Mouse (Mus musculus) frontal cortex, postnatal 14 days (tissue): Measurements from ENCODE around the gene Cd101.

Experiments
- DNase-seq, 2 experiments: peaks; one replicate each; pipeline ENCODE4 v3.0.0; 2022; ENCODE audit warnings: low spot score in 2 of 2

Cd101 gene

GRCm38 (mm10) chr3:101029339-101029738 is at the start of gene Cd101:
Gene Cd101 (minus strand): TSS chr3:101029556.
- DNase-seq, result no peak

GRCm38 (mm10) chr3:101078344-101078743 is 49.0 kb upstream of the Cd101 start:
- DNase-seq, result no peak

DNA sequence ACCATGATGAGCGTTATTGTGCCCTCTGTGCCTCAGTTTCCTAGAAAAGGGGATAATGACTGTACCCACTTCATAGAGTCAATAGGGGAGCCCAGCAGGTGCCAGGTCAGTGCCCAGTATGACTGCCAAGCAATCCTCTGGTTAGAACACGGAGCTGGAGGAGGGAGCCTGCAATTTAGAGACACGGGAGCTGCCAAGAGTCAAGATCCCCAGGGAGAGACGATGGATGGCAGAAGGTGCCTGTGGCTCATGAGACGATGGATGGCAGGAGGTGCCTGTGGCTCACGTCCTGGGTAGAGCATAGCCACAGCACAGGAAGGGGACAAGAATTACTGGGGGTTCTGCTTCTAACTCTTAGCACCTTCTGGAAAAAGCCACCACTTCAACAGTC is 48.3 kb upstream of the Cd101 start:
- DNase-seq, result no peak

GRCm38 (mm10) chr3:101076966-101077709 is 47.8 kb upstream of the Cd101 start:
- DNase-seq, result no peak

GRCm38 (mm10) chr3:101075866-101076265 is 46.5 kb upstream of the Cd101 start:
- no peak for DNase-seq

DNA sequence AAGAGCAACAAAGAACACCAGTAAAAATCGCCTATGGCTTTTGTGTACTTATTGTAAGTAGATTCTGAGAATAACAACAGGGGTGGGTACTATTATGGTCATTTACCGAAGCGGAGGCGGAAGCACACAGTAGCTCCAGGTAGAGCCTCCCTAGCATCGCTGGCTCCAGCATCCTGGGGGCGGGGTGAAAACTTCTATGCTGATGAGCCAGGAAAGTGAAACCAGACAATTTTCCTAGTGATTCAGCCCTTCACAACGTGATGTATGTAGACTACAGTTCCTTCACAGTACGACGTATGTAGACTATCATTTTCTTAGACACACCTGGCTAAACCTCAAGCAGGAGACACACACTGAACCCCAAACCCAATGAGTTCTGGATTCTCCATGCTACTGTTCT is 44.0 kb upstream of the Cd101 start:
- no peak for DNase-seq

GRCm38 (mm10) chr3:101072506-101073215 is 43.3 kb upstream of the Cd101 start:
- no peak for DNase-seq

DNA sequence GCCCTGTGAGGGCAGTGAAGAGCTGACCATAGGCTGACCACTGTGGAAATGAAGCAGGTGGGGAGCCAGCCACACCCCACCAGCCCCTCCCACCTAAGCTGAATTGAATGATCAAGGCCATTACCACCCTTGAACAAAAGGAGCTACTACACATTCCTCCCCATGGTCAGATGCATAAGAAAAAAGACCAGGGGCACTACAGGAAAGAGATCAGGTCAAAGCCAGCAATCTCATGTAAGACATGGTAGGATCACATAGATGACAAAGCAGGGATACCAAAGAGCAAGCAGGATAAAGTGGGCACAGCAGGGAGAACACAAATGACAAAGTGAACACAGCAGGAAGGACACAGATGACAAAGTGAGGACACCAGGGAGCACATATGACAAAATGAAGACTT is 42.2 kb upstream of the Cd101 start:
- DNase-seq, result no peak

- DNase-seq, result no peak
Measured at GRCm38 (mm10) chr3:101070796-101071235, 41.5 kb upstream of the Cd101 start.

- no peak for DNase-seq
Measured at GRCm38 (mm10) chr3:101070230-101070795, 41.0 kb upstream of the Cd101 start.

DNA sequence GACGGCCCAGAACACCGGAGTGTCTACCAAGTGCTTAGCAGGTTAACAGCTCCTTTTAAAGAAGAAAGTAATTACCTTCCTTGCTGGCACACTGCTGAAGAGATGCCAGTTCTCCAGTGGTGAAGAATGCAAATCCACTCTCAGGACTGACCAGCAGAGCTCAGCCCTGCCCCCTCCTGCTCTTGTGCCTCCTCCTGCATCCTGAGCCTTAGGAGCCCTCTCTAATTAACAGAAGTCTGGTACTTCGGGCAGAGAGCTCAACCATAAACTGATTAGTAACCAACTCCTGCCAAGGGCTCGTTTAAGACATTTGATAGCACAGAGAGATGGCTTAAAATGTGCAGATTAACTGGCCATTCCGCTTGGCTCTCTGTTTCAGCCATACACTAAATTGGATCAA is 39.3 kb upstream of the Cd101 start:
- DNase-seq, result no peak

- DNase-seq, result no peak
Measured at GRCm38 (mm10) chr3:101066175-101066574, 36.8 kb upstream of the Cd101 start.

- DNase-seq, result no peak
Measured at GRCm38 (mm10) chr3:101061865-101062585, 32.7 kb upstream of the Cd101 start.

- DNase-seq, result no peak
Measured at GRCm38 (mm10) chr3:101059214-101059613, 29.9 kb upstream of the Cd101 start.

DNA sequence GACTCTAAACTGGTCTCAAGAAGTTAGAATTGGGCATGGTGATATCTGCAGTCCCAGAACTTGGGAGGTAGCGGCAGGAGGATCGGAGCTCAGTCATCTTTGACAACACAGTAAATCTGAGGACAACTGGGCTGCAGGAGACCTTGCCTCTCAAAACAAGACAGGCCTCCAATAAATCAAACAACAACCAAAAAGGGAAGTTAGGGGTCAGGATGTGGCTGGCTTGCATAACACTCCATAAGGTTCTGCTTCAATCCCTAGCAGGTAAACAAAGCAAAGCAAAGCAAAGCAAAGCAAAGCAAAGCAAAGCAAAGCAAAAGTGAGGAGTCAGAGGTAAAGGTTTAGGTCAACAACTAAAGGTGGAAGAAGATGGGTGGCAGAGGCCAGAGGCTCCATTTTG is 28.8 kb upstream of the Cd101 start:
- DNase-seq, result no peak

- no peak for DNase-seq
Measured at GRCm38 (mm10) chr3:101055216-101055615, 25.9 kb upstream of the Cd101 start.

DNA sequence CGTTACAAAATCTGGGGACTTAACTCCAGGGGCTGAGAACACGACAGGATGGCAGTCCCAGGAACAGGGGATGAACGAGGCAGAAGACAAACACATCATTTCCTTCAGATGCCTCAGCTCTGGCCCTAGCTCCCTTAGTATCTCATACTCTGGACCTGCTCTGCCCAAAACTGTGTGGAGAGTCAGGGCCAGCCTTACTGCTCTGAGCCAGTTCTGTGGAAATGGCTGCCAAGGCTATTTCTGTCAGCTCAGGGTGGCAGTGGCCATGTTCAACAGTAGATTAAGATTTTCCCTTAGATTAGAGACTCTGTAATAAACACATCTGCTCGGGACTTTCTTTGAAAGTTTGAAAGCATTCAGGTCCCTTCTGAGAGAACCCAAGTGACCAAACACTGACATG is 22.2 kb upstream of the Cd101 start:
- DNase-seq, result no peak

- no peak for DNase-seq
Measured at GRCm38 (mm10) chr3:101049997-101050396, 20.6 kb upstream of the Cd101 start.

GRCm38 (mm10) chr3:101048781-101049180 is 19.4 kb upstream of the Cd101 start:
- no peak for DNase-seq

- DNase-seq, result peak; percentile 50 to 68
Measured at GRCm38 (mm10) chr3:101047586-101048275, 18.4 kb upstream of the Cd101 start.

- DNase-seq, result no peak
Measured at GRCm38 (mm10) chr3:101045431-101045830, 16.1 kb upstream of the Cd101 start.

- no peak for DNase-seq
Measured at GRCm38 (mm10) chr3:101044686-101045085, 15.3 kb upstream of the Cd101 start.
